ENCODE assay signal across 15 mouse cellular contexts in the genomic region with DNA sequence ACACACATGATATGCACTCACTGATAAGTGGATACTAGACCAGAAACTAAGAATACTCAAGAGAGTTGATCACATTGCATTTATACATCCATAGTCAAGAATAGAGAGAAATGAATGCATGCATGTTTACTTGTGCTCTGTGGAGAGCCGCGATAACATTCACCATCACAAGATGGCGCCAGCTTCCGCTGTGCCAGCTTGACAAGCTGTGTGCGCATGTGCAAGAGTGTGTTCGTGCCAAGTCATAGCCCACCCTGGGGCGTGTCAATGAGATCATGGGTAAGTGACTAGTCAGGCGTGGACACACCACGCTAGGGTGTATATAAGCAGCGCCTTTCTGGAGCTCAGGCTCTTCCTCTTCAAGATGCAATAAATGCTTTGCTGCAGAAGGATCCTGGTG.
DNase-seq lines count a peak whose midpoint lies in the region; ATAC-seq and TF ChIP-seq lines count a peak whose summit lies in the region.
"Had no signal": no experiment of that assay in that cellular context is flagged by ENCODE, and none has a peak within 500 bp of the region (broad histone marks: within the 10 kb centered on the region; RNA-seq: fewer than 3 reads in every experiment).

No protein-coding gene starts in this region.

- no peaks in the 10 kb centered on the region for H3K27me3 ChIP-seq in forebrain, embryonic 14.5 days (replicated peaks; ENCODE audit: control insufficient read depth, insufficient read depth, low read length)
- no peaks in the 10 kb centered on the region for H3K27me3 ChIP-seq in forebrain, embryonic 15.5 days
- no peaks in the 10 kb centered on the region for H3K27me3 ChIP-seq in lung, embryonic 14.5 days (ENCODE audit: insufficient read depth, low read length)
- H3K27me3 ChIP-seq: embryonic facial prominence, embryonic 12.5 days; kidney, embryonic 15.5 days; megakaryocyte, embryonic 14.5 days had no signal

- no peak for ATAC-seq in forebrain, embryonic 14.5 days
- ATAC-seq in forebrain, embryonic 15.5 days (replicated peaks), result no peak
- no peak for ATAC-seq in lung, embryonic 14.5 days (ENCODE audit: insufficient read depth)
- ATAC-seq in megakaryocyte progenitor cell, adult 5-6 weeks (replicated peaks; ENCODE audit: poor library complexity), result peak; percentile 71
- ATAC-seq: activated CD4-positive, CD25-positive, alpha-beta regulatory T cell, adult 4 months had no signal

- H3K9me3 ChIP-seq in forebrain, embryonic 14.5 days (replicated peaks; ENCODE audit: control insufficient read depth, low read length), result no peaks in the 10 kb centered on the region
- H3K9me3 ChIP-seq in forebrain, embryonic 15.5 days, result no peaks in the 10 kb centered on the region
- no peaks in the 10 kb centered on the region for H3K9me3 ChIP-seq in lung, embryonic 14.5 days (ENCODE audit: low read depth, low read length)
- H3K9me3 ChIP-seq: embryonic facial prominence, embryonic 12.5 days; kidney, embryonic 15.5 days; megakaryocyte, embryonic 14.5 days had no signal

- H3K4me1 ChIP-seq in forebrain, embryonic 14.5 days (ENCODE audit: control insufficient read depth, insufficient read depth, low read length), result no peaks in the 10 kb centered on the region
- H3K4me1 ChIP-seq in forebrain, embryonic 15.5 days, result no peaks in the 10 kb centered on the region
- H3K4me1 ChIP-seq in lung, embryonic 14.5 days (ENCODE audit: insufficient read depth), result no peaks in the 10 kb centered on the region
- H3K4me1 ChIP-seq: embryonic facial prominence, embryonic 12.5 days; kidney, embryonic 15.5 days; megakaryocyte, embryonic 14.5 days had no signal

- H3K27ac ChIP-seq in forebrain, embryonic 14.5 days (ENCODE audit: low read depth, low read length), result no peak overlapping the region
- H3K27ac ChIP-seq in forebrain, embryonic 15.5 days (replicated peaks), result no peak overlapping the region
- H3K27ac ChIP-seq in lung, embryonic 14.5 days (ENCODE audit: low read depth), result no peak overlapping the region
- H3K27ac ChIP-seq: embryonic facial prominence, embryonic 12.5 days; kidney, embryonic 15.5 days had no signal

- peak; percentile 14 for DNase-seq in forebrain, embryonic 14.5 days (ENCODE audit: low spot score)
- DNase-seq in lung, embryonic 14.5 days, result peak; percentile 32
- DNase-seq in lung, postnatal 14 days, result no peak
- DNase-seq in NIH3T3 (ENCODE audit: low read depth), result peak; percentile 32
- DNase-seq in left cerebral cortex, postnatal 25 days (ENCODE audit: low spot score in 2 of 2), result no peak
- no peak for DNase-seq in adrenal gland, postnatal 10 days
- DNase-seq: heart, postnatal 4 days; right cerebral cortex, postnatal 4 days; thymus, adult 18-20 months had no signal

- no peak overlapping the region for H3K4me3 ChIP-seq in forebrain, embryonic 14.5 days (ENCODE audit: low read depth, low read length)
- no peak overlapping the region for H3K4me3 ChIP-seq in forebrain, embryonic 15.5 days
- H3K4me3 ChIP-seq in lung, embryonic 14.5 days (ENCODE audit: low read depth, low read length), result no peak overlapping the region
- H3K4me3 ChIP-seq: embryonic facial prominence, embryonic 12.5 days; kidney, embryonic 15.5 days; megakaryocyte, embryonic 14.5 days had no signal

- H3K4me2 ChIP-seq in forebrain, embryonic 14.5 days (ENCODE audit: low read length), result no peak overlapping the region
- H3K4me2 ChIP-seq in forebrain, embryonic 15.5 days (replicated peaks), result no peak overlapping the region
- no peak overlapping the region for H3K4me2 ChIP-seq in lung, embryonic 14.5 days
- H3K4me2 ChIP-seq: embryonic facial prominence, embryonic 12.5 days; kidney, embryonic 15.5 days had no signal

- WGBS in forebrain, embryonic 14.5 days, result 79% methylated on average over 10 of the region's 10 CpGs
- 70% methylated on average over 10 of the region's 10 CpGs for WGBS in forebrain, embryonic 15.5 days
- WGBS in lung, embryonic 14.5 days, result 73% methylated on average over 10 of the region's 10 CpGs

- intact Hi-C loops in left cerebral cortex, postnatal 25 days (cut with DNase I), result no loop called here

- H3K36me3 ChIP-seq in forebrain, embryonic 14.5 days (ENCODE audit: control insufficient read depth, insufficient read depth, low read length), result no peaks in the 10 kb centered on the region
- H3K36me3 ChIP-seq in forebrain, embryonic 15.5 days, result no peaks in the 10 kb centered on the region
- H3K36me3 ChIP-seq in lung, embryonic 14.5 days (ENCODE audit: insufficient read depth), result no peaks in the 10 kb centered on the region
- H3K36me3 ChIP-seq: embryonic facial prominence, embryonic 12.5 days; kidney, embryonic 15.5 days had no signal

- no peak overlapping the region for H3K9ac ChIP-seq in forebrain, embryonic 14.5 days (ENCODE audit: low read length)
- H3K9ac ChIP-seq in forebrain, embryonic 15.5 days (replicated peaks), result no peak overlapping the region
- no peak overlapping the region for H3K9ac ChIP-seq in lung, embryonic 14.5 days
- H3K9ac ChIP-seq: embryonic facial prominence, embryonic 12.5 days; kidney, embryonic 15.5 days had no signal

- peak; percentile 34 for TF ChIP-seq CTCF in lung, embryonic 14.5 days (IDR thresholded peaks at IDR 0.05; ENCODE audit: low read depth)

Comparison
In these comparisons a context has a peak if more than half of its experiments do, and no peak if none do; other contexts are left out.
1. DNase-seq: peak in forebrain, embryonic 14.5 days (single experiment), lung, embryonic 14.5 days (single experiment) and NIH3T3 (single experiment); none in lung, postnatal 14 days (single experiment), left cerebral cortex, postnatal 25 days (0 of 2) and adrenal gland, postnatal 10 days (single experiment).